Mouse (Mus musculus) heart, postnatal 10 days (tissue): ENCODE data around the gene Cadm3. TPM values are rescaled to one million over a fixed set of nuclear protein-coding genes. Genes with fewer than 3 reads are reported as not detected.
"Not testable (repeated sequence)": the region's sequence is repeated elsewhere in the genome, so short reads cannot be mapped to it uniquely, and the experiment has no call there.

ENCODE experiments used
- DNase-seq, 2 experiments: peaks; one replicate each; pipeline ENCODE4 v3.0.0; 2021
- intact Hi-C: fragments of 180-260 bp; cut with DNase I; formaldehyde crosslinking; loops from one replicate; pipeline ENCODE4 v1.15.1; 2025
- total RNA-seq, 2 experiments: library from RNA; stranded (reverse); gene quantifications; 2 replicates each; pipeline ENCODE4 v1.2.3; 2021

The Cadm3 gene
- total RNA-seq, 2 experiments from 2014 or later = 2.5 TPM

GRCm38 (mm10) chr1:173324961-173325360 is 42.5 kb downstream of the Cadm3 start:
- DNase-seq = no peak
- intact Hi-C loops = loop anchor here (2.0 to 5.0 kb wide), 2 partner anchors 52 to 74 kb away; no protein-coding TSS in a partner anchor

- peak; percentile 14 to 39 for DNase-seq
- intact Hi-C loops = loop anchor here (2.0 to 5.0 kb wide), 2 partner anchors 53 to 75 kb away; no protein-coding TSS in a partner anchor
These were observed 43.5 kb downstream of the Cadm3 start for GRCm38 (mm10) chr1:173323839-173324585.

DNA sequence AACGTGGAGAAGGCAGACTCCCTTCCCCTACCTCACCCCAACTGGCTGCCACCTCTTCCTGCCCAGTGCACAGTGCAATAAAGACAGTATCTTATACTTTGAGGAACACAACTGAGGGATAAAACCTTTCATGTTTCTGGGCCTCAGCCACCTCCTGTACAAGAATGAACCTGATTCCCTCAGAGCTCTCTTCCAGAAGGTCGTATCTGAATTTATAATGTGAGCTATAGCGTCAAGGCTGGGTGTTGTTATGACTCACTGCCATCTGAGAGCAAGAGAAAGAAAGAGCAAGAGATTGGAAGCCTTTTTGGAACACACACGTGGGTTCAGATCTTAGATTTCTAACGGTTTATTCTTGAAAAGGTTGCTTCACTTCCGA is 45.3 kb downstream of the Cadm3 start:
- intact Hi-C loops = loop anchor here (5.0 kb wide), 1 partner anchor 55 kb away; no protein-coding TSS in a partner anchor
- no peak for DNase-seq

DNA sequence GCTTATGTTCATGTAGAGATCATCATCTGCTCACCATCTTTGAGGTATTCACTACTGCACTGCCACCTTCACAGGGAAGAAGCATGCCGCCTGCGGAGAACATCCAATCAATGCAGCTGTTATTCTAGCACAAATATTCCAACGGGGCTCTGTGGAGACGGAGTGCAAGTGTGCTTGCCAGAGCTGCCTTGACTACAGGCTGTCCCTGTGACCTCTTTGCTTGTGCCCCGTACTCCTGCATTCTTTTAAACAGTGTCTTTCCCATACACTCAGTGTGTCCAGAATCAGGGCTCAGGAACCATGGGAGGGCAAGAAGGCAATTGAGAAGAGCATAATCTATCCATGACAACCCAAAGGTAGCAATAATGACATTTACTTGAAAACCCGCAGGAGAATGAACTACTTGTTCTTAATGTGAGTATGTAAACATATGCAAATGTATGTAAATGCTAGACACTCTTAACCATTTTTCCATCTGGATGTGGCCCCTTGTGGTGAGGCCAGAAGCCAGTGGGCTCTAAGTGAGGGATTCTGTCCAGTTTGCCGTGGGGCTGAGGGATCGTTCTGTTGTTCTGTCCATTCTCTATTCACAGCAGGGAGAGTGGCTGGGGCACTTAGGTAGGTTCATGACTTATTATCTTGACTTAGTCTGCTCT is 45.8 kb downstream of the Cadm3 start:
- DNase-seq = no peak
- intact Hi-C loops = loop anchor here (5.0 kb wide), 1 partner anchor 56 kb away; no protein-coding TSS in a partner anchor

DNA sequence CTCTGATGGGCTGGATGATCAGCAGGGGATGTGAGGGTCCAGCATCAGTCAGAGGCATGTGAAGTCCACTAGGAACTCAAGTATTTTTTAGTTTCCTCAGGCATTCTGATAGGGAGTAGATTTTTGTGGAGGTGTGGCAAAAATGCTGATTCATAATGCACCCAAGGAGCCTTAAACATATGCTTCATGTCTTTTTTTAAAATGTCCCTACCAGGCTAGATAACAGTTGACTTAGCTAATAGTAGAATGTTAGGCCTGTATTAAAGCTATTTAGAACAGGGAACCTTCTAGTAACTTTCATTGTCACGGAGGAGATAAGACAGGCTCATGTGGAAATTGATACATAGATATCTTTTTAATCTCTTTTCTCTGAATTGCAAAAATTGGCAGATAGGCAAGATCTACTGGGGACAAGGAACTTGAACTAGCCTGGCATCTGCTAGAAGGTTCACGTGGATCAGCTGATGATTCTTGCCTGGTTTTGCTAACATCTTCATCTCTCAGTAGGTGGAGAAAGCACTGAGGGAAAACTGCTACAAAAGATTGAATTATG is 49.5 kb downstream of the Cadm3 start:
- intact Hi-C loops = no loop called here
- DNase-seq = no peak

GRCm38 (mm10) chr1:173315725-173316124 is 51.8 kb downstream of the Cadm3 start:
- DNase-seq = no peak
- intact Hi-C loops = no loop called here

DNA sequence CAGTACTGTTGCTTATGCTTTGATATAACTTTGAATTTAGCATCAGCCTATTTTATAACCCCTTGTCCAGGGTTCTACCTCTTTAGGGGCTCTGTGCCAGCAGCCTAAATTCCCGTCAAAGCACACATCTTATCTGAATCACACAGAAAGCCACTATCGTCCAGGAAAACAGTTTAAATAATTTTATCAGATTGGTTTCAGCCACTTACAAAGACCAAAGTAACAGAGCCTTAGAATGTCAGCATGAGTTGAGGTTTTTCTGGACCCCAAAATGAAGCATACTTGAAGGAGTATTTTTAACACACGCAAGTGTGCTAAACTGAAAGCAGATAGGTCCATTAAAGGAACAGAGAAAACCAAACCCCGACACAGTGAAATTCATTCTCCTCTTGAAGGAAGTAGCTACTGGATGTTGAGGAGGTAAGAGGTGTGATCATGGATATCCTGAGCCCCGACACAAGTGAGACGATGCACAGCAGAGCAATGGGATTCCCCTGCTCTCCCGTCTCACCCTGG is 53.9 kb downstream of the Cadm3 start:
- DNase-seq, intact Hi-C loops: not testable (repeated sequence)

- DNase-seq, intact Hi-C loops: not testable (repeated sequence)
These were observed 64.7 kb downstream of the Cadm3 start for GRCm38 (mm10) chr1:173302795-173303194.

Other genes starting within 250 kb of the Cadm3 start
- gene Olfr1408, start 230.3 kb downstream of the Cadm3 start, total RNA-seq = not detected
- not detected for gene Olfr1406, start 177.1 kb downstream of the Cadm3 start, total RNA-seq
- gene Olfr218, start 169.9 kb downstream of the Cadm3 start, total RNA-seq = not detected
- not detected for gene Olfr1404, start 155.3 kb downstream of the Cadm3 start, total RNA-seq
- gene Fcer1a, start 140.5 kb downstream of the Cadm3 start, total RNA-seq = not detected
- gene Olfr418, start 101.7 kb downstream of the Cadm3 start, total RNA-seq = not detected
- gene Mptx2, start 89.9 kb downstream of the Cadm3 start, total RNA-seq = not detected
- under 1 TPM; 0.53 to 0.74 TPM for gene Ackr1, start 33.9 kb downstream of the Cadm3 start, total RNA-seq
- 1 to 10 TPM; 1.3 to 1.5 TPM for gene Aim2, start 16.8 kb downstream of the Cadm3 start, total RNA-seq
- gene Ifi206, start 123.3 kb upstream of the Cadm3 start, total RNA-seq = under 1 TPM; 0.07 to 0.12 TPM
- gene Ifi214, start 168.3 kb upstream of the Cadm3 start, total RNA-seq = not detected
- gene Ifi213, start 231.6 kb upstream of the Cadm3 start, total RNA-seq = under 1 TPM in 1 of 2 experiments, not detected in 1; 0.10 TPM